Mouse (Mus musculus) hindbrain, embryonic 16.5 days (tissue): ENCODE results near the gene Maip1. TPM values are rescaled to one million over a fixed set of nuclear protein-coding genes. Genes with fewer than 3 reads are reported as not detected.

Experiments
- ATAC-seq: fragments of 200-750 bp; cut with Nextera tagmentation; 2 replicates; pipeline ENCODE4 v1.8.0; 2017; ENCODE audit warnings: moderate TSS enrichment, moderate library complexity
- H3K27ac ChIP-seq: fragments of 300-500 bp; sonication (generic); 2 replicates; pipeline ENCODE4 v1.5.1; 2014; ENCODE audit warnings: low read depth, mild to moderate bottlenecking, control low read depth, low read length, moderate library complexity
- H3K27me3 ChIP-seq: fragments of 300-500 bp; sonication (generic); replicated peaks from 2 replicates; pipeline ENCODE4 v1.6.1; 2014; ENCODE audit warnings: low read length; ENCODE audit not compliant: control insufficient read depth, insufficient read depth
- H3K36me3 ChIP-seq: fragments of 300-500 bp; sonication (generic); 2 replicates; pipeline ENCODE4 v1.6.1; 2014; ENCODE audit warnings: mild to moderate bottlenecking, low read length, moderate library complexity, mixed read lengths; ENCODE audit not compliant: control insufficient read depth, insufficient read depth
- H3K4me1 ChIP-seq: fragments of 300-500 bp; sonication (generic); 2 replicates; pipeline ENCODE4 v1.6.1; 2014; ENCODE audit warnings: low read depth, low read length; ENCODE audit not compliant: control insufficient read depth, insufficient read depth
- H3K4me2 ChIP-seq: fragments of 300-500 bp; sonication (generic); 2 replicates; pipeline ENCODE4 v1.6.1; 2014; ENCODE audit warnings: mild to moderate bottlenecking, low read length, control low read depth, moderate library complexity
- H3K4me3 ChIP-seq: fragments of 300-500 bp; sonication (generic); 2 replicates; pipeline ENCODE4 v1.5.1; 2014; ENCODE audit warnings: mild to moderate bottlenecking, low read length, control low read depth, moderate library complexity
- H3K9ac ChIP-seq: fragments of 300-500 bp; sonication (generic); 2 replicates; pipeline ENCODE4 v1.6.1; 2014; ENCODE audit warnings: low read depth, mild to moderate bottlenecking, control low read depth, low read length, moderate library complexity
- H3K9me3 ChIP-seq: fragments of 300-500 bp; sonication (generic); 2 replicates; pipeline ENCODE4 v1.6.1; 2014; ENCODE audit warnings: mild to moderate bottlenecking, low read length, moderate library complexity; ENCODE audit not compliant: control insufficient read depth
- WGBS: fragments of 180-500 bp; shearing (Covaris S2); extraction: QIAGEN DNeasy Blood & Tissue Kit; methylation state at CpG from one replicate; pipeline ENCODE4 v1.1.7; 2014; 5-methylcytosine and 5-hydroxymethylcytosine counted together
- polyA plus RNA-seq: library from polyadenylated mRNA; unstranded; fragments of >200 nt; fragmentation: Nextera tagmentation; extraction: Ambion mirVana; gene quantifications from 2 replicates; pipeline ENCODE4 v1.2.1, GENCODE M21; 2015

Gene Maip1
- polyA plus RNA-seq, 1 experiment from 2014 or later: 16.6 TPM

GRCm38 (mm10) chr1:57408994-57409393 is 2.9 kb downstream of the Maip1 start:
- ATAC-seq: no peak
- H3K36me3 ChIP-seq: peaks cover 11% of the 10 kb centered on the region
- peaks cover 28% of the 10 kb centered on the region for H3K4me1 ChIP-seq
- no peak overlapping the region for H3K27ac ChIP-seq
- WGBS: 89% methylated on average over 2 of the region's 2 CpGs
- H3K27me3 ChIP-seq: no peaks in the 10 kb centered on the region
- no peaks in the 10 kb centered on the region for H3K9me3 ChIP-seq
- H3K9ac ChIP-seq: no peak overlapping the region
- no peak overlapping the region for H3K4me3 ChIP-seq
- peak overlapping the region; percentile 15 for H3K4me2 ChIP-seq

- H3K9me3 ChIP-seq: no peaks in the 10 kb centered on the region
- peaks cover 9% of the 10 kb centered on the region for H3K4me1 ChIP-seq
- H3K9ac ChIP-seq: no peak overlapping the region
- 90% methylated on average over 2 of the region's 2 CpGs for WGBS
- ATAC-seq: no peak
- H3K27me3 ChIP-seq: no peaks in the 10 kb centered on the region
- H3K4me3 ChIP-seq: no peak overlapping the region
- H3K36me3 ChIP-seq: peaks cover 19% of the 10 kb centered on the region
- no peak overlapping the region for H3K4me2 ChIP-seq
- H3K27ac ChIP-seq: no peak overlapping the region
These were observed 7.3 kb downstream of the Maip1 start for GRCm38 (mm10) chr1:57413397-57413796.

GRCm38 (mm10) chr1:57423696-57424095 is 17.6 kb downstream of the Maip1 start:
- H3K4me1 ChIP-seq: no peaks in the 10 kb centered on the region
- no peak overlapping the region for H3K4me2 ChIP-seq
- no peaks in the 10 kb centered on the region for H3K27me3 ChIP-seq
- 0% methylated on average over 1 of the region's 1 CpGs for WGBS
- no peak overlapping the region for H3K4me3 ChIP-seq
- no peak overlapping the region for H3K27ac ChIP-seq
- ATAC-seq: peak; percentile 83
- H3K9ac ChIP-seq: no peak overlapping the region
- no peaks in the 10 kb centered on the region for H3K9me3 ChIP-seq
- no peaks in the 10 kb centered on the region for H3K36me3 ChIP-seq

- peak overlapping the region; percentile 9; the same call in 1 of the 2 replicates for H3K27ac ChIP-seq
- WGBS: 38% methylated on average over 16 of the region's 16 CpGs
- no peaks in the 10 kb centered on the region; the same call in 1 of the 2 replicates for H3K27me3 ChIP-seq
- peak overlapping the region; percentile 24 for H3K4me3 ChIP-seq
- peak overlapping the region; percentile 32; the same call in 1 of the 2 replicates for H3K9ac ChIP-seq
- H3K4me2 ChIP-seq: peak overlapping the region; percentile 51
- H3K9me3 ChIP-seq: no peaks in the 10 kb centered on the region
- H3K36me3 ChIP-seq: no peaks in the 10 kb centered on the region
- peak; percentile 90 for ATAC-seq
- peaks cover 2% of the 10 kb centered on the region; the same call in 1 of the 2 replicates for H3K4me1 ChIP-seq
These were observed 22.5 kb downstream of the Maip1 start for GRCm38 (mm10) chr1:57428368-57429308.

GRCm38 (mm10) chr1:57429786-57430483 is 23.8 kb downstream of the Maip1 start:
- Histone ChIP-seq H3K9ac (no peak overlapping the region), H3K4me1 (peaks cover 2% of the 10 kb centered on the region; the same call in 1 of the 2 replicates), H3K27me3 (no peaks in the 10 kb centered on the region; the same call in 1 of the 2 replicates), H3K27ac (no peak overlapping the region), H3K9me3 (no peaks in the 10 kb centered on the region), H3K36me3 (no peaks in the 10 kb centered on the region), H3K4me3 (no peak overlapping the region), H3K4me2 (peak overlapping the region; percentile 41)
- ATAC-seq: peak; percentile 60
- 2% methylated on average over 12 of the region's 12 CpGs for WGBS

DNA sequence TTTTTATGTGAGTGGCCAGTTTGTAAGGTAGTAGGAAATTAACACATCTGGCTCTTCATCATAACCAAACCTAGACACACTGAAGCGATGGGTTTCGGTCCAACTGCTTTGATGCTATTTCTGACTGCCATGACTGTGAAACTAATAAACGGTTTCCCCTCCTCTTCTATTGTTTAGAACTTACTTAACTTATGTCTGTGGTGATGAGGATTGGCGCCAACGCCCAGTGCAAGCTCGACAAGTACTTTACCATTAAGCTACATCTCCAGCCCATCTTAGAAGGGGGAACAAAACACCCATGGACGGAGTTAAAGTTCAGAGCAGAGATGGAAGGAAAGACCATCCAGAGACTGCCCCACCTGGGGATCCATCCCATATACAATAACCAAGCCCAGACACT is 27.0 kb downstream of the Maip1 start:
- WGBS: 92% methylated on average over 7 of the region's 7 CpGs
- Histone ChIP-seq H3K4me3 (no peak overlapping the region), H3K27ac (no peak overlapping the region), H3K4me2 (no peak overlapping the region), H3K9ac (no peak overlapping the region), H3K27me3 (no peaks in the 10 kb centered on the region; the same call in 1 of the 2 replicates), H3K9me3 (no peaks in the 10 kb centered on the region), H3K36me3 (no peaks in the 10 kb centered on the region), H3K4me1 (peaks cover 5% of the 10 kb centered on the region; the same call in 1 of the 2 replicates)
- ATAC-seq: no peak

- Histone ChIP-seq H3K27ac (no peak overlapping the region; the same call in 1 of the 2 replicates), H3K36me3 (no peaks in the 10 kb centered on the region)
- WGBS: 62% methylated on average over 9 of the region's 9 CpGs
These were observed 30.3 kb downstream of the Maip1 start for GRCm38 (mm10) chr1:57436408-57436807.

GRCm38 (mm10) chr1:57436954-57437353 is 30.8 kb downstream of the Maip1 start:
- no peaks in the 10 kb centered on the region for H3K36me3 ChIP-seq
- peak overlapping the region; percentile 49 for H3K4me2 ChIP-seq
- no peak overlapping the region; the same call in 1 of the 2 replicates for H3K27ac ChIP-seq
- ATAC-seq: peak; percentile 67
- 0 out of 2 replicates have a peak overlapping the region, but pooled peaks have one; percentile 32 for H3K9ac ChIP-seq
- H3K27me3 ChIP-seq: no peaks in the 10 kb centered on the region
- H3K9me3 ChIP-seq: no peaks in the 10 kb centered on the region
- H3K4me3 ChIP-seq: peak overlapping the region; percentile 11
- H3K4me1 ChIP-seq: 0 out of 2 replicates have a peak, but pooled peaks cover 2% of the 10 kb centered on the region
- 22% methylated on average over 9 of the region's 9 CpGs for WGBS

More at GRCm38 (mm10) chr1:57436408-57436807, 30.3 kb downstream of the Maip1 start:
- no peak overlapping the region for H3K9ac ChIP-seq
- ATAC-seq: no peak
- H3K4me3 ChIP-seq: peak overlapping the region; percentile 11
- H3K4me2 ChIP-seq: peak overlapping the region; percentile 49
- no peaks in the 10 kb centered on the region for H3K27me3 ChIP-seq
- no peaks in the 10 kb centered on the region for H3K9me3 ChIP-seq
- H3K4me1 ChIP-seq: 0 out of 2 replicates have a peak, but pooled peaks cover 2% of the 10 kb centered on the region
